Mouse (Mus musculus) stomach, embryonic 15.5 days (tissue): ENCODE data around the gene Prkaca. TPM values are rescaled to one million over a fixed set of nuclear protein-coding genes. Genes with fewer than 3 reads are reported as not detected.

Experiments used
- ATAC-seq: fragments of 200-750 bp; cut with Nextera tagmentation; 2 replicates; pipeline ENCODE4 v1.8.0; 2017; ENCODE audit warnings: low read depth, moderate number of reproducible peaks, moderate TSS enrichment; ENCODE audit not compliant: insufficient read depth, low FRiP score
- H3K27ac ChIP-seq: fragments of 300-500 bp; sonication (generic); 2 replicates; pipeline ENCODE4 v1.5.1; 2015; ENCODE audit warnings: mild to moderate bottlenecking, inconsistent platforms
- H3K27me3 ChIP-seq: fragments of 300-500 bp; sonication (generic); replicated peaks from 2 replicates; pipeline ENCODE4 v1.6.1; 2015; ENCODE audit warnings: inconsistent platforms
- H3K36me3 ChIP-seq: fragments of 300-500 bp; sonication (generic); 2 replicates; pipeline ENCODE4 v1.6.1; 2015; ENCODE audit warnings: inconsistent platforms
- H3K4me1 ChIP-seq: fragments of 300-500 bp; sonication (generic); 2 replicates; pipeline ENCODE4 v1.6.1; 2015; ENCODE audit warnings: inconsistent platforms
- H3K4me2 ChIP-seq: fragments of 300-500 bp; sonication (generic); 2 replicates; pipeline ENCODE4 v1.6.1; 2015; ENCODE audit warnings: mild to moderate bottlenecking, inconsistent platforms
- H3K4me3 ChIP-seq: fragments of 300-500 bp; sonication (generic); replicated peaks from 2 replicates; pipeline ENCODE4 v1.5.1; 2015; ENCODE audit warnings: inconsistent platforms
- H3K9ac ChIP-seq: fragments of 300-500 bp; sonication (generic); 2 replicates; pipeline ENCODE4 v1.6.1; 2015; ENCODE audit warnings: inconsistent platforms
- H3K9me3 ChIP-seq: fragments of 300-500 bp; sonication (generic); 2 replicates; pipeline ENCODE4 v1.6.1; 2016; ENCODE audit warnings: inconsistent platforms
- WGBS: fragments of 180-500 bp; shearing (Covaris S2); methylation state at CpG from one replicate; pipeline ENCODE4 v1.1.7; 2015; 5-methylcytosine and 5-hydroxymethylcytosine counted together
- polyA plus RNA-seq: library from polyadenylated mRNA; unstranded; fragments of >200 nt; fragmentation: Nextera tagmentation; extraction: Ambion mirVana; gene quantifications from 2 replicates; pipeline ENCODE4 v1.2.1, GENCODE M21; 2015

Gene Prkaca
- polyA plus RNA-seq, 1 experiment from 2014 or later = 113 TPM

GRCm38 (mm10) chr8:83996567-83997505 is 24.0 kb downstream of the Prkaca start:
- H3K9ac ChIP-seq = peak overlapping the region; percentile 82; the same call in 1 of the 2 replicates
- WGBS = 0% methylated on average over 73 of the region's 103 CpGs
- H3K9me3 ChIP-seq = no peaks in the 10 kb centered on the region
- H3K27me3 ChIP-seq = no peaks in the 10 kb centered on the region
- peaks cover 23% of the 10 kb centered on the region for H3K36me3 ChIP-seq
- peak; percentile 88 for ATAC-seq
- peaks cover 21% of the 10 kb centered on the region for H3K4me1 ChIP-seq
- peak overlapping the region; percentile 91 for H3K4me2 ChIP-seq
- H3K4me3 ChIP-seq = peak overlapping the region; percentile 84
- H3K27ac ChIP-seq = peak overlapping the region; percentile 98

- peaks cover 26% of the 10 kb centered on the region for H3K36me3 ChIP-seq
- peak within 1 kb of the TSS; percentile 84 for H3K4me3 ChIP-seq
- WGBS = under 1% methylated on average over 30 of the region's 112 CpGs
- H3K9me3 ChIP-seq = no peaks in the 10 kb centered on the region
- peaks cover 21% of the 10 kb centered on the region for H3K4me1 ChIP-seq
- H3K9ac ChIP-seq = peak within 1 kb of the TSS; percentile 82
- no peak for ATAC-seq
- peak within 1 kb of the TSS; percentile 91 for H3K4me2 ChIP-seq
- no peaks in the 10 kb centered on the region for H3K27me3 ChIP-seq
- H3K27ac ChIP-seq = peak within 1 kb of the TSS; percentile 98
Measured at GRCm38 (mm10) chr8:83997511-83998141, 24.8 kb downstream of the Prkaca start, which contains the start of gene Samd1. Samd1 (plus strand) TSS chr8:83997672.

- no peaks in the 10 kb centered on the region for H3K9me3 ChIP-seq
- H3K4me3 ChIP-seq = peak overlapping the region; percentile 78
- peaks cover 25% of the 10 kb centered on the region for H3K4me1 ChIP-seq
- H3K27ac ChIP-seq = peak overlapping the region; percentile 90
- H3K9ac ChIP-seq = peak overlapping the region; percentile 63
- H3K4me2 ChIP-seq = peak overlapping the region; percentile 91
- H3K36me3 ChIP-seq = peaks cover 24% of the 10 kb centered on the region
- WGBS = 1% methylated on average over 81 of the region's 92 CpGs
- no peak for ATAC-seq
- H3K27me3 ChIP-seq = no peaks in the 10 kb centered on the region
Measured at GRCm38 (mm10) chr8:83998231-83999056, 25.7 kb downstream of the Prkaca start.

GRCm38 (mm10) chr8:83999057-83999705 is 26.4 kb downstream of the Prkaca start:
- no peak for ATAC-seq
- Histone ChIP-seq H3K9ac (0 out of 2 replicates have a peak overlapping the region, but pooled peaks have one; percentile 63), H3K27me3 (no peaks in the 10 kb centered on the region), H3K4me1 (peaks cover 26% of the 10 kb centered on the region), H3K4me3 (peak overlapping the region; percentile 78), H3K27ac (0 out of 2 replicates have a peak overlapping the region, but pooled peaks have one; percentile 90), H3K36me3 (peaks cover 20% of the 10 kb centered on the region), H3K4me2 (peak overlapping the region; percentile 91), H3K9me3 (no peaks in the 10 kb centered on the region)
- 59% methylated on average over 16 of the region's 16 CpGs for WGBS

- H3K9me3 ChIP-seq = no peaks in the 10 kb centered on the region
- peaks cover 20% of the 10 kb centered on the region for H3K36me3 ChIP-seq
- 0 out of 2 replicates have a peak overlapping the region, but pooled peaks have one; percentile 91 for H3K4me2 ChIP-seq
- WGBS = 85% methylated on average over 2 of the region's 2 CpGs
- peaks cover 29% of the 10 kb centered on the region for H3K4me1 ChIP-seq
- H3K27me3 ChIP-seq = no peaks in the 10 kb centered on the region
- H3K27ac ChIP-seq = no peak overlapping the region
- no peak for ATAC-seq
- H3K9ac ChIP-seq = no peak overlapping the region
- no peak overlapping the region for H3K4me3 ChIP-seq
Measured at GRCm38 (mm10) chr8:83999825-84000224, 27.0 kb downstream of the Prkaca start.

- H3K36me3 ChIP-seq = peaks cover 20% of the 10 kb centered on the region
- peak within 1 kb of the TSS; percentile 21 for H3K4me2 ChIP-seq
- no peak within 1 kb of the TSS for H3K27ac ChIP-seq
- ATAC-seq = no peak
- H3K9ac ChIP-seq = no peak within 1 kb of the TSS
- no peaks in the 10 kb centered on the region for H3K9me3 ChIP-seq
- 47% methylated on average over 61 of the region's 61 CpGs for WGBS
- peak within 1 kb of the TSS; percentile 6; the same call in 1 of the 2 replicates for H3K4me3 ChIP-seq
- no peaks in the 10 kb centered on the region for H3K27me3 ChIP-seq
- peaks cover 32% of the 10 kb centered on the region for H3K4me1 ChIP-seq
Measured at GRCm38 (mm10) chr8:84001281-84002000, 28.6 kb downstream of the Prkaca start, which contains the start of gene 1700067K01Rik. 1700067K01Rik (plus strand) TSS chr8:84001502.

GRCm38 (mm10) chr8:84002957-84003611 is 30.3 kb downstream of the Prkaca start:
- H3K4me1 ChIP-seq = peaks cover 32% of the 10 kb centered on the region
- 65% methylated on average over 12 of the region's 12 CpGs for WGBS
- ATAC-seq = no peak
- no peak overlapping the region for H3K27ac ChIP-seq
- no peak overlapping the region for H3K4me2 ChIP-seq
- H3K9me3 ChIP-seq = no peaks in the 10 kb centered on the region
- H3K9ac ChIP-seq = no peak overlapping the region
- no peak overlapping the region for H3K4me3 ChIP-seq
- peaks cover 20% of the 10 kb centered on the region for H3K36me3 ChIP-seq
- H3K27me3 ChIP-seq = no peaks in the 10 kb centered on the region

GRCm38 (mm10) chr8:84003612-84004246 is 30.9 kb downstream of the Prkaca start:
- H3K4me3 ChIP-seq = peak overlapping the region; percentile 58
- H3K9ac ChIP-seq = no peak overlapping the region
- no peak for ATAC-seq
- peaks cover 20% of the 10 kb centered on the region for H3K36me3 ChIP-seq
- H3K4me2 ChIP-seq = peak overlapping the region; percentile 85
- H3K27me3 ChIP-seq = no peaks in the 10 kb centered on the region
- 75% methylated on average over 6 of the region's 6 CpGs for WGBS
- H3K4me1 ChIP-seq = peaks cover 31% of the 10 kb centered on the region
- H3K9me3 ChIP-seq = no peaks in the 10 kb centered on the region
- no peak overlapping the region for H3K27ac ChIP-seq

- no peaks in the 10 kb centered on the region for H3K9me3 ChIP-seq
- peak overlapping the region; percentile 85 for H3K4me2 ChIP-seq
- H3K27ac ChIP-seq = peak overlapping the region; percentile 89
- peaks cover 21% of the 10 kb centered on the region for H3K4me1 ChIP-seq
- WGBS = under 1% methylated on average over 30 of the region's 30 CpGs
- H3K9ac ChIP-seq = peak overlapping the region; percentile 24; the same call in 1 of the 2 replicates
- no peaks in the 10 kb centered on the region for H3K27me3 ChIP-seq
- H3K4me3 ChIP-seq = peak overlapping the region; percentile 58
- peak; percentile 86 for ATAC-seq
- H3K36me3 ChIP-seq = peaks cover 17% of the 10 kb centered on the region
Measured at GRCm38 (mm10) chr8:84004533-84005201, 31.9 kb downstream of the Prkaca start.
